Mouse (Mus musculus): ENCODE results near the gene Prex1. TPM values are rescaled to one million over a fixed set of nuclear protein-coding genes. Genes with fewer than 3 reads are reported as not detected.

Gene Prex1
- polyA plus RNA-seq, 1 experiment from 2014 or later, result 9.6 TPM

GRCm38 (mm10) chr2:166678959-166679759, 34.5 kb downstream of the Prex1 start:
- Histone ChIP-seq H3K4me1 (replicated peaks) (peaks cover 31% of the 10 kb centered on the region), H3K9me3 (no peaks in the 10 kb centered on the region), H3K36me3 (no peaks in the 10 kb centered on the region), H3K4me2 (replicated peaks) (no peak overlapping the region), H3K27me3 (replicated peaks) (no peaks in the 10 kb centered on the region), H3K4me3 (replicated peaks) (no peak overlapping the region), H3K27ac (no peak overlapping the region), H3K9ac (no peak overlapping the region)
- WGBS, result 46% methylated on average over 13 of the region's 13 CpGs
- ATAC-seq, result no peak

DNA sequence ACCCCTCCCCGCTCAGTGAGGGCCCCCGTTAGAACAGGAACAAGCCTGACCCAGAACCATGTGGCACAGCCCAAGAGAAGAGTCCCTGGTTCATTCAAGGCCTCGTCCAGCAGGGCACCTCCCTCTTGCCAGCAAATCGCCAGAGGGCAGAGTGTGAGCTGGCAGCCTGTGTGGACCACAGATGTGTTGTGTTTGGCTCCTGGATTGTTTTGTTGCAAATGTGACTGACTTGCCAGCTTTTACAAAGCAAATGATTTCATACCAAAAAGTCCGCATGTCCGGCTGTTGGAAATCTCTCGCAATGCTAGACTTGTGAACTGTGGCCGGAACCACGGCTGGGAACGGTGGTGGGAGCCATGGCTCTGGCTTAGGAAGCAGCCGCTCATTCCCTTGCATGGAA, 36.7 kb downstream of the Prex1 start:
- H3K4me1 ChIP-seq (replicated peaks), result peaks cover 22% of the 10 kb centered on the region
- no peak for ATAC-seq

DNA sequence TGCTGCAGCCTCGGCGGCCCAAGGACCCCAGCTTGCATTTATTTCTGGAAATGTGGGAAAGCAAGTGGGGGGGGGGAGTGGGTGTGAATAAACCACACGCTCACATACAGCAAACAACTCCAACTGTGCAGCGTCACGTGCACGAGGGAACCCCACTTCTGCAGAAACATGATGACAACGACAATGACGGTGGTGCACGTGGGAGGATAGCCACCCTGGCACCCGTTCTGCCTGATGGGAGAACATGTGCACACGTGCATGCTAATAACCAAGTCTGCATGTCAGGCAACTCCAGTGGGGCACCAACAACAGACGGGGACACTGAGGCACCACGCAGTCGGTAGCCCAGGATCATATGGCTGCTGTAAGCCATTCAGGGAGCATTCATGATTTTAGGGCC, 37.1 kb downstream of the Prex1 start:
- peaks cover 26% of the 10 kb centered on the region for H3K4me1 ChIP-seq (replicated peaks)
- H3K27ac ChIP-seq, result no peak overlapping the region
- no peak overlapping the region for H3K4me3 ChIP-seq (replicated peaks)
- ATAC-seq, result no peak
- H3K9me3 ChIP-seq, result no peaks in the 10 kb centered on the region
- H3K9ac ChIP-seq, result no peak overlapping the region
- WGBS, result 82% methylated on average over 14 of the region's 14 CpGs
- no peaks in the 10 kb centered on the region for H3K27me3 ChIP-seq (replicated peaks)
- H3K36me3 ChIP-seq, result no peaks in the 10 kb centered on the region
- 0 out of 2 replicates have a peak overlapping the region, but pooled peaks have one; percentile 33 for H3K4me2 ChIP-seq (replicated peaks)

More for the DNA sequence above, 36.7 kb downstream of the Prex1 start:
- Histone ChIP-seq H3K9me3 (no peaks in the 10 kb centered on the region), H3K27me3 (replicated peaks) (no peaks in the 10 kb centered on the region), H3K27ac (no peak overlapping the region), H3K9ac (no peak overlapping the region), H3K4me2 (replicated peaks) (no peak overlapping the region), H3K36me3 (no peaks in the 10 kb centered on the region), H3K4me3 (replicated peaks) (no peak overlapping the region)
- WGBS, result 89% methylated on average over 11 of the region's 11 CpGs

GRCm38 (mm10) chr2:166675588-166676444, 37.8 kb downstream of the Prex1 start:
- H3K4me3 ChIP-seq (replicated peaks), result no peak overlapping the region
- H3K27ac ChIP-seq, result no peak overlapping the region
- H3K9me3 ChIP-seq, result no peaks in the 10 kb centered on the region
- peaks cover 26% of the 10 kb centered on the region for H3K4me1 ChIP-seq (replicated peaks)
- no peaks in the 10 kb centered on the region for H3K27me3 ChIP-seq (replicated peaks)
- WGBS, result 45% methylated on average over 14 of the region's 14 CpGs
- H3K4me2 ChIP-seq (replicated peaks), result peak overlapping the region; percentile 33; the same call in 1 of the 2 replicates
- no peak overlapping the region for H3K9ac ChIP-seq
- ATAC-seq, result peak; percentile 66
- H3K36me3 ChIP-seq, result no peaks in the 10 kb centered on the region

GRCm38 (mm10) chr2:166674693-166675092, 38.9 kb downstream of the Prex1 start:
- H3K36me3 ChIP-seq, result no peaks in the 10 kb centered on the region
- no peaks in the 10 kb centered on the region for H3K9me3 ChIP-seq
- WGBS, result 6% methylated on average over 12 of the region's 12 CpGs
- no peak overlapping the region for H3K9ac ChIP-seq
- H3K4me3 ChIP-seq (replicated peaks), result no peak overlapping the region
- H3K27me3 ChIP-seq (replicated peaks), result no peaks in the 10 kb centered on the region
- peaks cover 26% of the 10 kb centered on the region for H3K4me1 ChIP-seq (replicated peaks)
- H3K27ac ChIP-seq, result no peak overlapping the region
- H3K4me2 ChIP-seq (replicated peaks), result no peak overlapping the region
- peak; percentile 32; the same call in 1 of the 2 replicates for ATAC-seq

DNA sequence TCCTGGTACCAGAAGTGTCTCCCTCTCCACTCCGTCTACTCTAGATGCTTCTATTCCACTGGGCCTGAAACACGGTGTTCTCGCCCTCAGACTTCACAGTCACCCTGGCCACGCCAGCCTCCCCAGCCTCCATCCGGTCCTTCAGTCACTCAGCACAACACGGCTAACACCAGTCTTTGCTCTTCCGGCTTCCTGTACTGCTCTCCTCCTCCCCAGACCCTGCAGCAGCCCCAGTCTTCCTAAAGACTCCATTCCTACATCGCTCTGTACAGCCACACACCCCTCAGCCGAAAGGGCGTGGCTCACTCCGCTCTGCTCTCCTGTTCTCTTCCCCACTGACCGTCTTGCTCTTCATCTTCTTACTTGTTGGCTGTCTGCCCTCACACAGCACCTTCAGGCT, 39.7 kb downstream of the Prex1 start:
- no peak for ATAC-seq
- Histone ChIP-seq H3K4me1 (replicated peaks) (peaks cover 22% of the 10 kb centered on the region), H3K27ac (no peak overlapping the region), H3K27me3 (replicated peaks) (no peaks in the 10 kb centered on the region), H3K9ac (no peak overlapping the region), H3K4me3 (replicated peaks) (no peak overlapping the region), H3K9me3 (no peaks in the 10 kb centered on the region), H3K4me2 (replicated peaks) (no peak overlapping the region), H3K36me3 (no peaks in the 10 kb centered on the region)
- 78% methylated on average over 12 of the region's 12 CpGs for WGBS

GRCm38 (mm10) chr2:166672171-166672965, 41.3 kb downstream of the Prex1 start:
- H3K4me1 ChIP-seq (replicated peaks), result peaks cover 19% of the 10 kb centered on the region
- ATAC-seq, result no peak
- H3K4me3 ChIP-seq (replicated peaks), result no peak overlapping the region
- H3K9ac ChIP-seq, result no peak overlapping the region
- no peaks in the 10 kb centered on the region for H3K27me3 ChIP-seq (replicated peaks)
- H3K27ac ChIP-seq, result no peak overlapping the region
- WGBS, result 82% methylated on average over 14 of the region's 14 CpGs
- no peaks in the 10 kb centered on the region for H3K9me3 ChIP-seq
- H3K36me3 ChIP-seq, result no peaks in the 10 kb centered on the region
- H3K4me2 ChIP-seq (replicated peaks), result no peak overlapping the region

- H3K27me3 ChIP-seq (replicated peaks), result no peaks in the 10 kb centered on the region
- WGBS, result 90% methylated on average over 14 of the region's 14 CpGs
- H3K4me1 ChIP-seq (replicated peaks), result peaks cover 20% of the 10 kb centered on the region
- no peak overlapping the region for H3K9ac ChIP-seq
- no peaks in the 10 kb centered on the region for H3K9me3 ChIP-seq
- no peak for ATAC-seq
- no peak overlapping the region for H3K4me3 ChIP-seq (replicated peaks)
- no peaks in the 10 kb centered on the region for H3K36me3 ChIP-seq
- H3K27ac ChIP-seq, result no peak overlapping the region
- no peak overlapping the region for H3K4me2 ChIP-seq (replicated peaks)
Measured at GRCm38 (mm10) chr2:166671614-166672013, 42.0 kb downstream of the Prex1 start.

DNA sequence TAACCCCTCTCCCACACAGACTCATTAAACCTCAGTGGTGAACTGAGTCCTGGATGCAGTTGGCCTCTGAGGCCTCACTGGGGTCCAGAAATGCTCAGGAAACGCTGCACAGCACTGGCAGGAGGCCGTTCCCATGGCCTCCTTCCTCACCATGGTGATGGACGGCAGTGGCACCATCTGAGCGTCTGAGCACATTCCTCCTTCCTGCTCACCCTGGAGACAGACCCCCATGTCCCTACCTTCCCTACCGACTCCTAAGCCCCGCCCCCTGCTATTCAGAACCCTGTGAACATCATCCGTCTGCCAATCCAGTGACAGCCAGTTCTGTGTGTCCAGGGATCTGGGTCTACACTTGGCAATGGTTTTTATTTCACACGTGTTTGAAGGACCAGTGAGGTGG, 42.6 kb downstream of the Prex1 start:
- peaks cover 20% of the 10 kb centered on the region for H3K4me1 ChIP-seq (replicated peaks)
- no peaks in the 10 kb centered on the region for H3K36me3 ChIP-seq
- H3K9me3 ChIP-seq, result no peaks in the 10 kb centered on the region
- WGBS, result 31% methylated on average over 8 of the region's 8 CpGs
- H3K4me3 ChIP-seq (replicated peaks), result no peak overlapping the region
- no peak overlapping the region for H3K4me2 ChIP-seq (replicated peaks)
- H3K9ac ChIP-seq, result no peak overlapping the region
- H3K27me3 ChIP-seq (replicated peaks), result no peaks in the 10 kb centered on the region
- ATAC-seq, result no peak
- H3K27ac ChIP-seq, result no peak overlapping the region

DNA sequence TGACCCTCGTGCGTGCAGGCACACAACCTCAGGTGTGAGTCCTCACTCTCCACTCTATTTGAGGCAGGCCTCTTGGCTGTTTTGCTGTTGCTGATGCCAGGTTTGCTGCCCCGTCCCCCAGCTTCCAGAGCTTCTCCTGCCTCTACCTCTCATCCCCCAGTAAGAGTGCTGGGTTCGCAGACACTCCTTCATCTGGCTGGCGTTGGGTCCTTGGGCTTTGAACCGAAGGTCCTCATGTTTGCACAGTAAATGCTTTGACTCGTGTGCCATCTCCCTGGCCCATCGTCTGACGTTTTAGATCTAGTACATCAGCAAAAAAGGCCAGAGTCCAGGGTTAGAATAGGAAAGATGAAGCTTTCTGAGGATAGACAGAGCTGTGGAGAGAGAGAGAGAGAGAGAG, 43.7 kb downstream of the Prex1 start:
- no peak for ATAC-seq
- WGBS, result 72% methylated on average over 9 of the region's 9 CpGs

GRCm38 (mm10) chr2:166667790-166668695, 45.6 kb downstream of the Prex1 start:
- H3K27ac ChIP-seq, result no peak overlapping the region
- WGBS, result 47% methylated on average over 22 of the region's 22 CpGs

More for the DNA sequence above, 43.7 kb downstream of the Prex1 start:
- peaks cover 10% of the 10 kb centered on the region for H3K4me1 ChIP-seq (replicated peaks)
- H3K9me3 ChIP-seq, result no peaks in the 10 kb centered on the region
- no peak overlapping the region for H3K9ac ChIP-seq
- no peak overlapping the region for H3K4me3 ChIP-seq (replicated peaks)
- H3K27ac ChIP-seq, result no peak overlapping the region
- no peak overlapping the region for H3K4me2 ChIP-seq (replicated peaks)
- H3K36me3 ChIP-seq, result no peaks in the 10 kb centered on the region
- H3K27me3 ChIP-seq (replicated peaks), result no peaks in the 10 kb centered on the region

More at GRCm38 (mm10) chr2:166667790-166668695, 45.6 kb downstream of the Prex1 start:
- no peak for ATAC-seq
- Histone ChIP-seq H3K4me1 (replicated peaks) (0 out of 2 replicates have a peak, but pooled peaks cover 6% of the 10 kb centered on the region), H3K4me2 (replicated peaks) (no peak overlapping the region), H3K9me3 (no peaks in the 10 kb centered on the region), H3K36me3 (no peaks in the 10 kb centered on the region), H3K4me3 (replicated peaks) (no peak overlapping the region), H3K27me3 (replicated peaks) (no peaks in the 10 kb centered on the region), H3K9ac (no peak overlapping the region)

Data from intestine, embryonic 15.5 days (tissue).